Mouse (Mus musculus) lung, postnatal 0 days (tissue): ENCODE measurements around the gene Lrrc7.

ENCODE experiments used
- CTCF ChIP-seq: IDR thresholded peaks from 2 replicates; pipeline ENCODE4 v1.5.1; 2016; ENCODE audit warnings: antibody characterized with exemption, mild to moderate bottlenecking
- EP300 ChIP-seq: IDR thresholded peaks from 2 replicates; pipeline ENCODE4 v1.6.1; 2016; ENCODE audit warnings: antibody characterized with exemption, mild to moderate bottlenecking, control low read depth

GRCm38 (mm10) chr3:158284431-158284830, 277.6 kb downstream of the Lrrc7 start:
- TF ChIP-seq CTCF (no peak), EP300 (no peak)
